Mouse (Mus musculus) urinary bladder, adult 2 months (tissue): Measurements from ENCODE around the gene Ifna6. TPM values are rescaled to one million over a fixed set of nuclear protein-coding genes. Genes with fewer than 3 reads are reported as not detected.
"Not testable (repeated sequence)": the region's sequence is repeated elsewhere in the genome, so short reads cannot be mapped to it uniquely, and the experiment has no call there.

Source experiments
- DNase-seq: peaks from one replicate; pipeline ENCODE4 v3.0.0; 2022; ENCODE audit warnings: low spot score
- polyA plus RNA-seq: library from polyadenylated mRNA; depleted of rRNA; stranded (reverse); fragments of >200 nt; gene quantifications from 2 replicates; pipeline ENCODE4 v1.2.3, GENCODE M21; 2012; rRNA removed

Ifna6 gene
- not detected in 2 replicates for polyA plus RNA-seq

GRCm38 (mm10) chr4:88827116-88827515 lies at the start of gene Ifna6:
Gene Ifna6, plus strand, starts transcription at chr4:88827416.
- DNase-seq, result not testable (repeated sequence)

- DNase-seq, result not testable (repeated sequence)
Measured at GRCm38 (mm10) chr4:88779550-88779949, 47.7 kb upstream of the Ifna6 start, which contains the start of gene Gm13272. Gene Gm13272, plus strand, starts transcription at chr4:88779850.

GRCm38 (mm10) chr4:88780320-88780719 lies 46.9 kb upstream of the Ifna6 start:
- DNase-seq, result not testable (repeated sequence)

DNA sequence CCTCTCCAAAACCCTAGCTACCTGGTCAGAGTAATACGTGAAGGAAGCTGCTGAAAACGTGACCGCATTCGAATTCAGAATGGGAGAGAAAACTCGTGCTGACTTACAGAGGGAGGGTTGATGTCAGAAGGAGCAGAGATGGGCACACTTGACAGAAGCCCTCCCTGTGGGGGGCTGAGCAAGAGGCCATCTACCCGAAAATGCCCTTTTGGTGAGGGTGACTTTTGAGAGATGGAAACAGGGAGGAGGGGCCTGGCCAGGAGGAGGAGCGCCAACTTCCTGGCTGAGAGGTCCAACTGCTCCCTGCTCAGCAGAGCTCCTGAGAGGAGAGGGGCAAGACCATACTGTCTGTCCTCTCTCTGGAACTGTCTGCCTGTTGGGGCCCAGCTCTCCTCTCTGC lies 45.4 kb upstream of the Ifna6 start, which contains the start of gene Ifnz:
Gene Ifnz, plus strand, starts transcription at position 301 of the 400 bp plus-strand sequence.
- not testable (repeated sequence) for DNase-seq

GRCm38 (mm10) chr4:88782335-88782734 lies 44.9 kb upstream of the Ifna6 start:
- not testable (repeated sequence) for DNase-seq

- not testable (repeated sequence) for DNase-seq
Measured at GRCm38 (mm10) chr4:88785409-88785808, 41.8 kb upstream of the Ifna6 start, which contains the start of gene Gm13276. Gene Gm13276, plus strand, starts transcription at chr4:88785709.

DNA sequence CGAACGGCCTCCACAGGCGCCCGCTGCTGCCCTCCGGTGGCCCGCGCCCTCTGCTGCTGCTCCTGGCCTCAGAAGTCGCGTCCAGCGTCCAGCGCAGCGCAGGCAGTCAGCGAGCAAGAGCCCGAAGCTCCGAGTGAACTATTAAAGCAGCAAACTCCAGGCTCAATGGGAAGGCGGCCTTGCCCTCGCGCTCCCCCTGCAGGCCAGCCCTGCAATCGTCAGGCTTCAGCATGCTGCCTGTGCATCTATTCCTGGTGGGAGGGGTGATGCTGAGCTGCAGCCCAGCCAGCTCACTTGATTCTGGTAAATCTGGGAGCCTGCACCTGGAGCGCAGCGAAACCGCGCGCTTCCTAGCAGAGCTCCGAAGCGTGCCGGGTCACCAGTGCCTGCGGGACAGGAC lies 38.8 kb upstream of the Ifna6 start, which contains the start of gene Gm13277:
Gene Gm13277, plus strand, starts transcription at position 231 of the 400 bp plus-strand sequence.
- not testable (repeated sequence) for DNase-seq

- not testable (repeated sequence) for DNase-seq
Measured at GRCm38 (mm10) chr4:88791250-88791649, 36.0 kb upstream of the Ifna6 start, which contains the start of gene Gm13278. Gene Gm13278, plus strand, starts transcription at chr4:88791550.

DNA sequence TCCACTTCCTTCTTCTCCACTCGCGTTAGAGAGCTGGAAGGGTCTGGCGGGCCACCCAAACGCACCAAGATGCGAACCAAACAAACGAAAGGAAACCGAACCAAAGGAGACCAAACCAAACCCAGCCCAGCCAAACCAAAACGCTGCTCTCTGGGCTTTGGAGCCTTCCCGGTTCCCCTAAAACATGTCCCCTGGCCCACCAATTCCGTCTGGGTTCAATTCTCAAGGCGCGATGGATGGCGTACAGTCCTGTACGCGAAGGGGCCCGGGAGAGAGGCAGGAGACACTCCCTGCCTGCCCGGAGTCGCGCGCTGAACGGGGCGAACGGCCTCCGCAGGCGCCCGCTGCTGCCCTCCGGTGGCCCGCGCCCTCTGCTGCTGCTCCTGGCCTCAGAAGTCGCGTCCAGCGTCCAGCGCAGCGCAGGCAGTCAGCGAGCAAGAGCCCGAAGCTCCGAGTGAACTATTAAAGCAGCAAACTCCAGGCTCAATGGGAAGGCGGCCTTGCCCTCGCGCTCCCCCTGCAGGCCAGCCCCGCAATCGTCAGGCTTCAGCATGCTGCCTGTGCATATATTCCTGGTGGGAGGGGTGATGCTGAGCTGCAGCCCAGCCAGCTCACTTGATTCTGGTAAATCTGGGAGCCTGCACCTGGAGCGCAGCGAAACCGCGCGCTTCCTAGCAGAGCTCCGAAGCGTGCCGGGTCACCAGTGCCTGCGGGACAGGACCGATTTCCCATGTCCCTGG lies 33.1 kb upstream of the Ifna6 start, which contains the start of gene Gm13275:
Gene Gm13275, plus strand, starts transcription at position 552 of the 740 bp plus-strand sequence.
- DNase-seq, result peak; percentile 89

- DNase-seq, result not testable (repeated sequence)
Measured at GRCm38 (mm10) chr4:88797097-88797496, 30.1 kb upstream of the Ifna6 start, which contains the start of gene Gm13279. Gene Gm13279, plus strand, starts transcription at chr4:88797397.

DNA sequence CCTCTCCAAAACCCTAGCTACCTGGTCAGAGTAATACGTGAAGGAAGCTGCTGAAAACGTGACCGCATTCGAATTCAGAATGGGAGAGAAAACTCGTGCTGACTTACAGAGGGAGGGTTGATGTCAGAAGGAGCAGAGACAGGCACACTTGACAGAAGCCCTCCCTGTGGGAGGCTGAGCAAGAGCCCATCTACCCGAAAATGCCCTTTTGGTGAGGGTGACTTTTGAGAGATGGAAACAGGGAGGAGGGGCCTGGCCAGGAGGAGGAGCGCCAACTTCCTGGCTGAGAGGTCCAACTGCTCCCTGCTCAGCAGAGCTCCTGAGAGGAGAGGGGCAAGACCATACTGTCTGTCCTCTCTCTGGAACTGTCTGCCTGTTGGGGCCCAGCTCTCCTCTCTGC lies 27.9 kb upstream of the Ifna6 start, which contains the start of gene Gm13285:
Gene Gm13285, plus strand, starts transcription at position 301 of the 400 bp plus-strand sequence.
- not testable (repeated sequence) for DNase-seq

- DNase-seq, result not testable (repeated sequence)
Measured at GRCm38 (mm10) chr4:88802954-88803353, 24.3 kb upstream of the Ifna6 start, which contains the start of gene Gm13287. Gene Gm13287, plus strand, starts transcription at chr4:88803254.

GRCm38 (mm10) chr4:88805231-88805630 lies 22.0 kb upstream of the Ifna6 start, which contains the start of gene Gm13288:
Gene Gm13288, plus strand, starts transcription at chr4:88805531.
- not testable (repeated sequence) for DNase-seq

- DNase-seq, result not testable (repeated sequence)
Measured at GRCm38 (mm10) chr4:88805761-88806160, 21.5 kb upstream of the Ifna6 start.

- DNase-seq, result no peak
Measured at GRCm38 (mm10) chr4:88815928-88816327, 11.3 kb upstream of the Ifna6 start, which contains the start of gene Ifna7. Gene Ifna7, plus strand, starts transcription at chr4:88816228.

GRCm38 (mm10) chr4:88819659-88820058 lies 7.6 kb upstream of the Ifna6 start, which contains the start of gene Ifna11:
Gene Ifna11, plus strand, starts transcription at chr4:88819959.
- no peak for DNase-seq

DNA sequence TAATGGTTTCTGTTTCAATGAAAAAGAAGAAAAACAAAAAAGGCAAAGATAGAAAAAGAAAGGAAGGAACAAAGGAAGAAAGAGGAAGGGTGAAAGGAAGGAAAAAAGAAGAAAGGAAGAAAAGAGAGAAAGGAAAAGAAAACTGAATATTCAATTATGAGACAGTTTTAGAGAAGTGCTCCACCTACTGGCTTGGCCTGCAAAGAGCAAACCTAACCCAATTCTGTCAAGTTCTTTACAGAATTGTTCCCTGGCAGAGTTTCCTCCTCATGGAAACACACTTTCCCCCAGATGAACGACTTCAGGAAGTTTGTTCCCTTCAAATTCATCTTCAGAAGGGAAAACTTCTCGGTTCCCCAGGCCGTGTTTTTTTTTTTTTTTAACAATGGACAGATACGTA lies 4.2 kb upstream of the Ifna6 start:
- DNase-seq, result no peak

DNA sequence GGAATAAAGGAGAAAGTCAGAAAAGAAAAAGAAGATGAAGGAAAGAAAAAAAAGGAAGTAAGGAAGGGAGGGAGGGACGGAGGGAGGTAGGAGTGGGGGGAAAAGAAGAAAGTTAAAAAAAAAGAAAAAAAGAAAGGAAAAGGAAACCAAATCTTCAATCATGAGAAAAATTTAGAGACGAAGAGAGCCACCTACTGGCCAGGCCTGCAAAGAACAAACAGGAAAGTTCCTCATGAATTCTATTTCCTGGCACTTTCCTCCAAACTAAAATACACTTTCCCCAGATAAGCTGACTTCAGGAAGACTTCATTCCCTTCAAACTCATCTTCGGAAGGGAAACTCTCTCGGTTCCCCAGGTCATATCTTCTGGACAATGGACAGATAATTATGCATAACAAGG lies 3.3 kb downstream of the Ifna6 start:
- DNase-seq, result no peak

DNA sequence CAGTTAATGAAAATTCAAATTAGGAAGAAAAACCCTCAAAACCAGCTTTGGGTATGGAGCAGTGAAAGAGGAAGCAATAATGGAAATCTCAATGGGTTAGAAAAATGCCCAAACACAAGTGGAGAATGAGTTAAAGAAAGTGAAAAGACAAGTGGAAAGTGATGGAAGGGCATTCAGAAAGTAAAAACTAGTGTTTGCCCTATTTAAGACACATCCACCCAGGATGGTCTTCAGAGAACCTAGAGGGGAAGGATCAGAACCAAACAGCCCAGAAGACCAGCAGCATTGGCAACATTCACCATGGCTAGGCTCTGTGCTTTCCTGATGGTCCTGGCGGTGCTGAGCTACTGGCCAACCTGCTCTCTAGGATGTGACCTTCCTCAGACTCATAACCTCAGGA lies 8.0 kb downstream of the Ifna6 start, which contains the start of gene Ifna5:
Gene Ifna5, plus strand, starts transcription at position 301 of the 400 bp plus-strand sequence.
- DNase-seq, result not testable (repeated sequence)

GRCm38 (mm10) chr4:88838828-88839227 lies 11.6 kb downstream of the Ifna6 start:
- no peak for DNase-seq

- no peak for DNase-seq
Measured at GRCm38 (mm10) chr4:88840058-88840457, 12.8 kb downstream of the Ifna6 start.

DNA sequence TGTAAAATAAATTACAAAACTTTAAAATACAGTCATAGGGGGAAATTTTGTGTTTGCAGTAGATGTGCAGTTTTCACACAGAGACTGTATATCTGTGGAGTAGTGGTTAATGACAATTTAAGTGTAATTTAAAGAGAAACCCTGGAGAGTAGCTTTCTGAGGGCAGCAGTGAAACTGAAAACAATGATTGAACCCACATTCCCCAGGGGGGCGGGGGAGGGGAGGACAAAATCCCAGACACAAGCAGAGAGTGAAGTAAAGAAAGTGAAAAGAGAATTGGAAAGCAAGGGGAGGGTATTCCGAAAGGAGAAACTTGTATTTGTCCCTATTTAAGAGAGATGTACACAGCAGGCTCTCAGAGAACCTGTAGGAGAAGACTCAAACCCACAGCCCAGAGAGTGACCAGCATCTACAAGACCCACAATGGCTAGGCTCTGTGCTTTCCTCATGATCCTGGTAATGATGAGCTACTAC lies 14.3 kb downstream of the Ifna6 start, which contains the start of gene Ifna4:
Gene Ifna4, plus strand, starts transcription at position 424 of the 474 bp plus-strand sequence.
- DNase-seq, result no peak
